Mouse (Mus musculus) myocyte (in vitro differentiated cells): Measurements from ENCODE around the gene Chst8.

ENCODE experiments used
- MYOD1 ChIP-seq, 3 experiments: IDR thresholded peaks; one replicate each; pipeline ENCODE4 v1.6.1; 2011; ENCODE audit warnings: control low read depth in 2 of 3, low read depth in 2 of 3, mild to moderate bottlenecking in 2 of 3, moderate library complexity in 1 of 3; ENCODE audit not compliant: insufficient read length in 2 of 3, control insufficient read depth in 1 of 3
- POLR2A ChIP-seq: IDR thresholded peaks from one replicate; pipeline ENCODE4 v1.6.1; 2011; ENCODE audit warnings: low read depth, mild to moderate bottlenecking, control low read depth, moderate library complexity; ENCODE audit not compliant: insufficient read length
- POLR2AphosphoS2 ChIP-seq: IDR thresholded peaks from one replicate; pipeline ENCODE4 v1.6.1; 2011; ENCODE audit warnings: low read depth, control low read depth; ENCODE audit not compliant: insufficient read length
- TCF12 ChIP-seq: IDR thresholded peaks from one replicate; pipeline ENCODE4 v1.6.1; 2011; ENCODE audit warnings: mild to moderate bottlenecking, control low read depth; ENCODE audit not compliant: poor library complexity, insufficient read depth, severe bottlenecking
- USF1 ChIP-seq: IDR thresholded peaks from one replicate; pipeline ENCODE4 v1.6.1; 2011; ENCODE audit warnings: low read depth, mild to moderate bottlenecking, control low read depth, moderate library complexity

- no peak for TF ChIP-seq POLR2A
- no peak for TF ChIP-seq TCF12
- no peak for TF ChIP-seq POLR2AphosphoS2
- TF ChIP-seq USF1, result no peak
- TF ChIP-seq MYOD1 (IDR thresholded peaks at IDR 0.05; ENCODE audit: control insufficient read depth in 1 of 3, insufficient read length in 2 of 3, low read depth in 2 of 3), result no peak
These were observed 6.2 kb downstream of the Chst8 start for GRCm38 (mm10) chr7:34806307-34806706.
